Mouse (Mus musculus): ENCODE measurements around the gene Cnn3.

Cnn3 gene

DNA sequence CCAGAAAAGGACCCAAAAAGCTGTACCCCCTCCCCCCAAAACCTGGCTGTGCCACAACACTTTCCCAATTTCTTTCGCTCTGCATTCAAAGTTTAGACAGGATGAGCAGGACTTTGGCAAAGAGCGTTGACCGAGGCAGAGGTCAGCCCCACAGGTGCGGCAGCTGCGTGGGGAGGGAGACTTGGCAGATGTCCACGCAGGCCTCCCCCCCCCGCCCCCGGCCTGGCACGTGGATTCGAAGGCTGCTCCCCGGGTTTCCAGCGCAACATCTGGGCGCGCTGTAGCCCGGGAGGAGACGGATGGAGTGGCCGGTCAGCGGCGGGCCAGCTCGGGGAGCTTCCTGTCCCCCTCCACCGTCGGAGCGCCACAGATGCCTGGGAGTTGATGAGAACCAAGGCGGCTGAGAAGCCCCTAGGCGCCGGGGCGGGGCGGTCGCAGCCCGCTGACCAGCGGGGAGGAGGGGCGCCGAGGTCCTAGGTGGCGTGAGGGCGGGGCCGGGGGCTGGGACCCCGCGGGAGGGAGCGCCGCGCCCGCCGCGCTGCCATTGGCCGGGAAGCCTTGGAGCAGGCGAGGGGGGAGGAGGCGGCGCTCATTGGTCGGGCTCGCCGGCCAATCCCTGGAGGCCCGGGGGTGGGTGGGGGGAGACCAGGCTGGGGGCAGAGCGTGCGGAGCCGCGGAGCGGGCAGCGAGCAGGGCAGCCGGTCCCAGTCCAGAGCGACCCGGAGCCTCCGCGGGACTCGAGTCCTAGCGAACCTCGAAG, at the start of gene Cnn3:
TSS of gene Cnn3 (plus strand) at position 637 of the 760 bp plus-strand sequence.
- DNase-seq, result peak; percentile 97 to 98

DNA sequence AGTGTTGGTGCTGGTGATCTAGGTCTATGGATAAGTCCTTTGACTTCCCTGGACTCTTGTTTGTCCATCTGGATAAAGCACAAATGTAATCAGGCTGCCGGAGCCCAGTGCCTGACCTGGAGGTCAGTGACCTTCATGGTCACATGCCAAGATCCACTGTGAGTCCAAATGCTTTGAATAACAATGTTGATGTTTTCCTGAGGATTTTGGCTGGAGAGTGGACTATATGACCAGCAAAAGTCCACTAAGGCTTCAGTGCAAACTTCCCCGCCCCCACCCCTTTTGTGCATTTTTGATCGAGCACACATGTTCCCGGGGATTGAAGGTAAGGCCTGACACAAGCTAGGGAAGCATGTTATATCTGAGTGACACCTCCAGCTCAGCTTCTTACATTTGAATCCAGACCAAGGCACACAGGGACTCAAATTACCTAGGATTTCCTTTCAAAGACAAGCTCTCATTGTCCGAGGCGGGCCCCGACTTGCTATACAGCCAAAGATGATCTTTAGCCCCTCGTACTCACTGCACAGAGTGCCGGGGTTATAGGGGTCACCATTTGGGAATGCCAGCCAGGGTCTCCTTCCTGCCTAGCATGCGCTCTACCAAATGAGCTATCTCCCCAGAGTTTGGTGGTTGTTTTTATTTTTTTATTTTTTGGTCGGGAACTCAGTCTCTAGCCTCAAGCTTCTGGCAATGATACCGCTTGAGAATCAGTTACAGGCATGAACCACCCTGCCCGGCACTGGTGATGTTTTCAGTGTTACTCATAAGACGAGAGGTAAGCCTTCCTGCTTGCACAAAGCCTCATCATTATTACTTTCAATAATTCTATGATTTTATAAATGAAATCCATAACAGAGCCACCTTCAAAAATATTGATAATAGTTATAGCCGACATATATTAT, 47.3 kb upstream of the Cnn3 start:
- peak in 1 of 2 experiments; percentile 24 for DNase-seq

DNA sequence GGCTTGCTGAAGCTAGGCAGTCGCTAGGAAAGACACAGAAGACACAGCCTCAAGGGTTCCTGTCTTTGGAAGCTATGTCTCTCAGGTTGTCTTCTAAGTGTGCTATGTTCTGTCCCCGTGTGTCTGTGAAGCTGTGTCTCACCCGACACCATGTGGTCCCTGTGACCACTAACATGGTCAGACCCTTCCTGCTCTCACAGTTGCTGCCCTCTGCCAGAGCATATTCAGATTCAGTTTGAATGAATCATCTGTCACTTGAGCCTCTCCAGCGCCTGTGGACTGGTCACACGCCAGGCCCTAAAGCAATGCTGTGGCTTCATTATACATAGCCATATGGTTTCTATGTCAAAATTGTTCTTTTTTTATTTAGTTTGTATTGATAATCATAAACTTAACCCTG, 46.6 kb upstream of the Cnn3 start:
- DNase-seq, result peak; percentile 25 to 42

GRCm38 (mm10) chr3:121387471-121388009, 38.8 kb upstream of the Cnn3 start:
- no peak for DNase-seq

- DNase-seq, result no peak
Measured at GRCm38 (mm10) chr3:121389366-121389765, 36.9 kb upstream of the Cnn3 start.

GRCm38 (mm10) chr3:121389860-121390530, 36.3 kb upstream of the Cnn3 start:
- DNase-seq, result peak; percentile 55 to 56

GRCm38 (mm10) chr3:121390724-121391123, 35.6 kb upstream of the Cnn3 start:
- DNase-seq, result peak; percentile 6 to 12

DNA sequence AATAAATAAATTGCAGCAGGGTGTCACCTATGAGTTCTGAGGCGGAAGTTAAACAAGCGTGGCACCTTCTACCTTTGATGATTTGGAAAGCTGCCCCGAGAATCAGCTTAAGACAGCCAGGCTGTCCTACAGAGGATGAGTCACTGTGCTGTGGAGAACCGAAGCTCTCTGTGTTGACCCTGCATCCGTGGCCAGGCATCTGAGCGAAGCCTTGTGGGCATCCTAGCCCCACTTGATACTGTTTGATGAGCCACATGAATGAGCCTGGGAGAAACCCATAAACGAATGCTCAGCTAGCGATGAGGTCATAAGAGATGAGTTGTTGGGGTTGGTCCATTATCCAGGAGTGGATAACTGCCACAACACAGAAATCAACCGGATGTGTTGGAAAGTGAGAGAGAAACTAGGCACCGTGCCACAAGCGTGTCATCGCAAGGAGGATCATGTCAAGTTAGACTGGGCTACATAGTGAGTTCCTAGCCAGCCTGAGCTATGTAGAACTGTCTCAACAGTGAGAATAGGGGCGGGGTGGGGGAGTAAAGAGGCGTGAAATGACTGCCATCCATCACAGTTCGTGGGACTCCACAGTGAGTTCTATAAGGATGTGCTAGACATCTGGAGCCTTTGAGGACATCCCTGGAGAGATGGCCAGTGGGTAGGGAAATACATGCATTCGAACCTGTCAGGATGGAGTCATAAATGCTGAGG, 30.6 kb upstream of the Cnn3 start:
- DNase-seq, result peak; percentile 12 to 18

- DNase-seq, result no peak
Measured at GRCm38 (mm10) chr3:121396561-121396960, 29.7 kb upstream of the Cnn3 start.

- DNase-seq, result no peak
Measured at GRCm38 (mm10) chr3:121397007-121397406, 29.3 kb upstream of the Cnn3 start.

- DNase-seq, result no peak
Measured at GRCm38 (mm10) chr3:121401384-121401783, 24.9 kb upstream of the Cnn3 start.

- no peak for DNase-seq
Measured at GRCm38 (mm10) chr3:121402096-121402495, 24.2 kb upstream of the Cnn3 start.

DNA sequence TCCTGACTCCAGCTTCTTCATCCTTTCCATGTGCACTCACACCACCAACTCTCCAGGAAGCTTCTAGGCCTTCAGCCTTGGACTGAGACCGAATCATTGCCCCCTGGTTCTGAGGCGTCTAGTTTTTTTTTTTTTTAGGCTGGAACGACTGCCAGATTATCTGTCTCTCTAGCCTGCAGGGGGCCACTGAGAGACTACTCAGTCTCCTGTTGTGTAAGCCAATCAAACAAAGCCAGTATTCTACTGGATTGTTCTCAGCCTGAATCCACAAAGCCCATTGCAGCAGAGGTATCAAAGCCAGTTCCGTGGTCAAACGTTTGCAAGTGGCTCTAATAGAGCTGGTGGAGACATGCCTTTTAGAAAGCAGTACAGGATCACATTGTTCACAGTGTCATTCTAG, 22.8 kb upstream of the Cnn3 start:
- DNase-seq, result no peak

DNA sequence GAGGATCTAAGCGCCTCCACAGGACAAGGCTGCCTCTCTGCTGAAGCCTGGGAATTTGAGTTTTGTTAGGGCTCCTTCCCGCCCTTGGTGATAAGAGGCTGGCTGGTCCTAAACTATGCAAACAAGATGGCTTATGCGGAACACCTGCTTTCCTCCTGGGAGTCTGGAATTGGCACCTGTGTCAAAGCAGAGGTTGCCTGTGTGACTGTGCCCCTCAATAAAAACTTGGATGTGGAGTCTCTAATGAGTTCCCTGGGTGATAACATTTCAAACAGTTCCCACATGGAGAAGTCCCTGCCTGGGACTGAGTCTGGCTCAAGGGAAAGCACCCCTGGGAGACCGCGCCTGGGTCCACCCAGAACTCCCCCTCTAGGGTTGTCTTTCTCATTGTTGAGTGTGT, 21.2 kb upstream of the Cnn3 start:
- DNase-seq, result no peak

DNA sequence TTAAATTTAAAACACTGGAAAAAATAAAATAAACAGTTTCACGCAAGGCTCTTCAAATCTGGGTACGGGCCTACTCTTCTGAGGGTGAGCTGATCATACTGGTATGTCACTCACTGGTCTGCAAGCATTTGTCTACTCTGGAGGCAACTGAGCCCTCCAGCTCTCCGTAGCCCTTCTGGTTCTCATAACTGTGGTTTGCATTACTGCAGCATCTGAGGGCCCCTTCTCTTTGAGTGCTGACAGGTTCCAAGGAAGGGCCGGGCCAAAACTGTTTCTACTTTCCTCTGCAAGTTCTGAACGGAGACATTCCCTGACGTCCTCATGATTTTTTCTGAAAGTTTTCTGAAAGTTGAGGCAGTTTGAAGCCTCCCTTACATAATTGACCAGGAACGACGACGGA, 18.9 kb upstream of the Cnn3 start:
- DNase-seq, result no peak

DNA sequence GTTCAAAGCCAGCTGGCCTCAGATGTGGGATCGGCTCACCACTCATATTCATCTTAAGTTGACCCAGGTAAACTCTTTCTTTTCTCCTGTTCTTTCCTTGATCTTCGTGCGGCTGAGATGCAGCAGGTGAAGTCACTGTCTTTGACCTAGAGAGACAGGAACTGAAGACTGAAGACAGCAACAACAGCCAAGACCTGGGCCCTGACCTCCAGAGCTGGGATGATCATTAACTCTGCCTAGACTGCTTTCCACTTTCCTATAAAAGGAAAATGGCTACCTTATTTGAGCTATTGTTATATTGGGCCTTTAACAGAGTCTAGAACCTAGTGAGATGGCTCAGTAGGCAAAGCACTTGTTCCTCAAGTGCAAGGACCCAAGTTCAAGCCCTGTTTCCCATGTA, 17.9 kb upstream of the Cnn3 start:
- no peak for DNase-seq

DNA sequence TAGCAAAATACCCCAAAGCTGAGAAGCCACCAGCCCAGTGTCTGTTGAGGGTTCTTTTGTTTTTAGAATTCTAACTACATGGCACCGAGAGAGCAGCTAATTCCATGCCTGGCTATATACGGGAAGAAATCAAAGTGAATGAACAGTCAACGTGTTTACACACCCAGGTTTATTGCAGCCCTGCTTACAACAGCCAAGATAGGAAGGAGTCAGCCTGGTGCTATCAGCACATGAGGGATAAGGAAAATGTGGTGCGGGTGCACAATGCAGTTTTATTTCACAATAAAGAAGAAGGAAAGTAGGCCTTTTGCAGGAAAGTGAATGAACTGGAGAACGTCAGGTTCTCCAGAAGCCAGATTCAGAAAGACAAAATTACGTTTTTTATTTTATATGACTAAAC, 14.8 kb upstream of the Cnn3 start:
- DNase-seq, result no peak

GRCm38 (mm10) chr3:121416171-121417154, 9.8 kb upstream of the Cnn3 start:
- no peak for DNase-seq

GRCm38 (mm10) chr3:121417379-121418250, 8.7 kb upstream of the Cnn3 start:
- DNase-seq, result no peak

- DNase-seq, result no peak
Measured at GRCm38 (mm10) chr3:121418251-121418601, 8.1 kb upstream of the Cnn3 start.
